Mouse (Mus musculus): ENCODE measurements around the gene Mcm8. TPM values are rescaled to one million over a fixed set of nuclear protein-coding genes. Genes with fewer than 3 reads are reported as not detected.
A peak's percentile ranks its signal among the peaks of the same experiment; 100 is the strongest.

Gene Mcm8
- polyA plus RNA-seq, 1 experiment: 4.3 TPM

- TF ChIP-seq CTCF (IDR thresholded peaks at IDR 0.05; ENCODE audit: borderline replicate concordance, extremely low read depth, insufficient read depth, insufficient read length): no peak
- TF ChIP-seq POLR2A (IDR thresholded peaks at IDR 0.05; ENCODE audit: borderline replicate concordance, extremely low read depth, insufficient read depth, insufficient read length, poor library complexity, severe bottlenecking): no peak
- DNase-seq (ENCODE audit: low read depth): peak; percentile 5
Observed at GRCm38 (mm10) chr2:132873657-132874326, 57.9 kb downstream of the Mcm8 start.

- no peak for DNase-seq (ENCODE audit: low read depth)
Observed at GRCm38 (mm10) chr2:132876991-132877390, 61.0 kb downstream of the Mcm8 start.

GRCm38 (mm10) chr2:132879261-132880044 lies 63.5 kb downstream of the Mcm8 start:
- TF ChIP-seq POLR2A (IDR thresholded peaks at IDR 0.05; ENCODE audit: borderline replicate concordance, extremely low read depth, insufficient read depth, insufficient read length, poor library complexity, severe bottlenecking) (no peak), CTCF (IDR thresholded peaks at IDR 0.05; ENCODE audit: borderline replicate concordance, extremely low read depth, insufficient read depth, insufficient read length) (no peak)
- DNase-seq (ENCODE audit: low read depth): peak; percentile 82

More at GRCm38 (mm10) chr2:132876991-132877390, 61.0 kb downstream of the Mcm8 start:
- TF ChIP-seq CTCF (IDR thresholded peaks at IDR 0.05; ENCODE audit: borderline replicate concordance, extremely low read depth, insufficient read depth, insufficient read length) (no peak), POLR2A (IDR thresholded peaks at IDR 0.05; ENCODE audit: borderline replicate concordance, extremely low read depth, insufficient read depth, insufficient read length, poor library complexity, severe bottlenecking) (no peak)

- no peak for DNase-seq (ENCODE audit: low read depth)
- TF ChIP-seq CTCF (IDR thresholded peaks at IDR 0.05; ENCODE audit: borderline replicate concordance, extremely low read depth, insufficient read depth, insufficient read length): no peak
- no peak for TF ChIP-seq POLR2A (IDR thresholded peaks at IDR 0.05; ENCODE audit: borderline replicate concordance, extremely low read depth, insufficient read depth, insufficient read length, poor library complexity, severe bottlenecking)
Observed at GRCm38 (mm10) chr2:132880844-132881645, 65.1 kb downstream of the Mcm8 start, which contains the start of gene Lrrn4. Gene Lrrn4 (minus strand): TSS chr2:132880891.

GRCm38 (mm10) chr2:132884303-132884967 lies 68.5 kb downstream of the Mcm8 start:
- no peak for DNase-seq (ENCODE audit: low read depth)
- no peak for TF ChIP-seq CTCF (IDR thresholded peaks at IDR 0.05; ENCODE audit: borderline replicate concordance, extremely low read depth, insufficient read depth, insufficient read length)
- TF ChIP-seq POLR2A (IDR thresholded peaks at IDR 0.05; ENCODE audit: borderline replicate concordance, extremely low read depth, insufficient read depth, insufficient read length, poor library complexity, severe bottlenecking): no peak

- no peak for TF ChIP-seq POLR2A (IDR thresholded peaks at IDR 0.05; ENCODE audit: borderline replicate concordance, extremely low read depth, insufficient read depth, insufficient read length, poor library complexity, severe bottlenecking)
- TF ChIP-seq CTCF (IDR thresholded peaks at IDR 0.05; ENCODE audit: borderline replicate concordance, extremely low read depth, insufficient read depth, insufficient read length): no peak
- DNase-seq (ENCODE audit: low read depth): no peak
Observed at GRCm38 (mm10) chr2:132885312-132885711, 69.4 kb downstream of the Mcm8 start.

Other genes starting within 250 kb of the Mcm8 start
- gene Gpcpd1, start 228.4 kb upstream of the Mcm8 start, polyA plus RNA-seq (2012; rRNA removed): 51.1 and 57.9 TPM in 2 replicates
- 21.4 and 26.6 TPM in 2 replicates for gene Shld1, start 129.2 kb upstream of the Mcm8 start, polyA plus RNA-seq (2012; rRNA removed)
- gene Chgb, start 34.9 kb upstream of the Mcm8 start, polyA plus RNA-seq (2012; rRNA removed): 18.2 and 44.1 TPM in 2 replicates
- gene Trmt6, start 86 bp upstream of the Mcm8 start, polyA plus RNA-seq (2012; rRNA removed): 25.7 and 25.8 TPM in 2 replicates
- 27.0 and 35.7 TPM in 2 replicates for gene Crls1, start 30.5 kb downstream of the Mcm8 start, polyA plus RNA-seq (2012; rRNA removed)
- 0.11 and 0.21 TPM in 2 replicates for gene Lrrn4, start 64.8 kb downstream of the Mcm8 start, polyA plus RNA-seq (2012; rRNA removed)
- gene Fermt1, start 129.8 kb downstream of the Mcm8 start, polyA plus RNA-seq (2012; rRNA removed): 0.18 and 0.36 TPM in 2 replicates